Mouse (Mus musculus): ENCODE results near the gene H60b.

H60b gene

GRCm38 (mm10) chr10:22158310-22158999 lies at the start of gene H60b, which contains the start of gene Raet1e:
H60b (plus strand) TSS chr10:22158586.
Raet1e (plus strand) TSS chr10:22158569.
- DNase-seq: peak; percentile 57 to 69

GRCm38 (mm10) chr10:22140665-22141280 lies 17.6 kb upstream of the H60b start:
- DNase-seq: peak; percentile 90

GRCm38 (mm10) chr10:22142194-22142593 lies 16.2 kb upstream of the H60b start:
- peak; percentile 16 to 46 for DNase-seq

GRCm38 (mm10) chr10:22142926-22143325 lies 15.5 kb upstream of the H60b start:
- no peak for DNase-seq

GRCm38 (mm10) chr10:22148441-22149072 lies 9.8 kb upstream of the H60b start:
- DNase-seq: peak; percentile 68 to 69

- DNase-seq: peak; percentile 32 to 58
Measured at GRCm38 (mm10) chr10:22149073-22149690, 9.2 kb upstream of the H60b start, which contains the start of gene E030030I06Rik. E030030I06Rik (minus strand) TSS chr10:22149270.

GRCm38 (mm10) chr10:22149691-22150465 lies 8.5 kb upstream of the H60b start:
- DNase-seq: peak; percentile 34 to 47

- DNase-seq: peak; percentile 16 to 28
Measured at GRCm38 (mm10) chr10:22150593-22150992, 7.8 kb upstream of the H60b start.

- peak in 1 of 2 experiments; percentile 21 for DNase-seq
Measured at GRCm38 (mm10) chr10:22151056-22151862, 7.1 kb upstream of the H60b start.

- peak; percentile 7 to 39 for DNase-seq
Measured at GRCm38 (mm10) chr10:22151863-22152640, 6.3 kb upstream of the H60b start.

- DNase-seq: peak; percentile 8 to 38
Measured at GRCm38 (mm10) chr10:22153147-22153690, 5.2 kb upstream of the H60b start.

GRCm38 (mm10) chr10:22154127-22154526 lies 4.3 kb upstream of the H60b start:
- DNase-seq: peak; percentile 43 to 45

- DNase-seq: peak in 1 of 2 experiments; percentile 4
Measured at GRCm38 (mm10) chr10:22154871-22155799, 3.3 kb upstream of the H60b start.

GRCm38 (mm10) chr10:22159131-22159561 lies 760 bp downstream of the H60b start:
- peak in 1 of 2 experiments; percentile 5 for DNase-seq

GRCm38 (mm10) chr10:22159581-22160140 lies 1.3 kb downstream of the H60b start:
- DNase-seq: peak; percentile 15 to 26

- DNase-seq: peak in 1 of 2 experiments; percentile 10
Measured at GRCm38 (mm10) chr10:22163279-22163678, 4.9 kb downstream of the H60b start.

- DNase-seq: peak; percentile 87 to 88
Measured at GRCm38 (mm10) chr10:22163705-22164583, 5.6 kb downstream of the H60b start.
